Mouse (Mus musculus) urinary bladder, postnatal 10 days (tissue): Measurements from ENCODE around the gene Pdilt.
"Not testable (repeated sequence)": the region's sequence is repeated elsewhere in the genome, so short reads cannot be mapped to it uniquely, and the experiment has no call there.

ENCODE experiments used
- DNase-seq: peaks from one replicate; pipeline ENCODE4 v3.0.0; 2022; ENCODE audit warnings: low spot score

The Pdilt gene

DNA sequence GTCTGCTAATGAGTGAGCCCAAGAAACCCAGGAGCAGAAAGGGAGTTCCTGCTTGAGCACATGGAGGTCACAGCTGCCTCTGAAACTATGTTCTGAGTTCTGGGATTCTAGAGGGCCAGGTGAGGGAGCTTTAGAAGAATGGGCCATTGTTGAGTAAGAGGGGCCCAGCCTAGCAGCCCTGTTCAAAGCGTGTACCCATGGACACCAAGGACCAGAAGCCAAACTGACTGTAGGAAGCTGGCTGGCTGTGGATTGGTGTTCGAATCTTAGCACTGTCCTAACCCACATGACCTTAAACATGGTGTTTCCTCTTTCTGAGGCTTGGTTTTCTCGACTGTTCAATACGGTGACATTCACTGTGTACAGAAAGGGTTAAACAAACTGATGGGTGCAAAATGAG is at the start of gene Pdilt:
Gene Pdilt (minus strand): TSS at position 101 of the 400 bp plus-strand sequence.
- no peak for DNase-seq

- not testable (repeated sequence) for DNase-seq
Measured at GRCm38 (mm10) chr7:119562476-119562875, 39.2 kb upstream of the Pdilt start.

GRCm38 (mm10) chr7:119561441-119561840 is 38.2 kb upstream of the Pdilt start:
- DNase-seq, result no peak

DNA sequence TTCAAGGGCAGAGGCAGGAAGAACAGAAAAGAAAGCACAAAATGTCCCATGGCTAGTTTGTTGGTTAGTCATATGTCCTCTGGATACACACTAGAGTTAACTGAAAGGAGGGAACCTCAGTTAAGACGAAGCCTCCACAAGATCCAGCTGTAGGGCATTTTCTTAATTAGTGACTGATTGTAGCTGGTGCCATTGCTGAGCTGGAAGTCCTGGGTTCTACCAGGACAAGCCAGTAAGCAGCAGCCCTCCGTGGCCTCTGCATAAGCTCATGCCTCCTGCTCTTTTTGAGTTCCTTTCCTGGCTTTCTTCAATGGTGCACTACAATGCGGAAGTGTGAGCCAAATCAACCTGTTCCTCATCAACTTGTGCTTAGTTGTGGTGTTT is 37.2 kb upstream of the Pdilt start:
- no peak for DNase-seq

GRCm38 (mm10) chr7:119559789-119560451 is 36.6 kb upstream of the Pdilt start:
- no peak for DNase-seq

GRCm38 (mm10) chr7:119554040-119554439 is 30.8 kb upstream of the Pdilt start, which contains the start of gene Acsm2:
Gene Acsm2, plus strand, starts transcription at chr7:119554340.
- DNase-seq, result no peak

DNA sequence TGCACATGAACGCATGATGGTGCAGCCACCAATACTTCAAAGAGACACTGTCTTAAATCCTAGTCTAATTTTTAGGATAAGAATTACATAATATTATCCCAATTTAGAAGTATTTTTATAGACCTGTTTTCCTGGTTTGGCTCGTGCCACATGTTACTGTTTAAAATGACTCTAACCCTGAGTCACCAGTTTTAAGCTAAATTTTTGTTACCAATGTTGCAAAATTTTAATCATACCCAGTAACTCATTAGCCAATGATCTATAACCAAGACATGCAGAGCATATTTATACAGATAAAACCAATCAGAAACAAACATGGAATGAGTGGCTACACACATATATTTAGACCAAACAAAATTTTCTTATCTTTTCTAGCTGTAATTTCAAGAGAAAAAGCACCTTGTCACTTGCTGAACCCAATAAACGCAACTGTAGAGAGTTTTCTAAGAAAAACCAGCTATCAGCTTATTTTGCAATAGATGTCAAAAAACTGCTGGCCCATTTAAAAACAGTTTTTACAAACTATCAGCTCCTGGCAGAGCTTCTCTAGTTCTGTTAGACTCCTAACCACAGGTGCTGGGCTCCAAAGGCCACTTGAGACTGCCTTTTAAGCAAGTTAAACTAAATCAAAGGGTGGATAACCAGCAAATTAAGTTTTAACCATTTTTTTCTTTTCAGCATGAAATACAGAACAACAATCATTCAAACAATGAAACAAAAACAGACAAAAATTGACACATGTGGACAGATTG is 27.4 kb upstream of the Pdilt start:
- DNase-seq, result no peak

- no peak for DNase-seq
Measured at GRCm38 (mm10) chr7:119545572-119545971, 22.3 kb upstream of the Pdilt start.

DNA sequence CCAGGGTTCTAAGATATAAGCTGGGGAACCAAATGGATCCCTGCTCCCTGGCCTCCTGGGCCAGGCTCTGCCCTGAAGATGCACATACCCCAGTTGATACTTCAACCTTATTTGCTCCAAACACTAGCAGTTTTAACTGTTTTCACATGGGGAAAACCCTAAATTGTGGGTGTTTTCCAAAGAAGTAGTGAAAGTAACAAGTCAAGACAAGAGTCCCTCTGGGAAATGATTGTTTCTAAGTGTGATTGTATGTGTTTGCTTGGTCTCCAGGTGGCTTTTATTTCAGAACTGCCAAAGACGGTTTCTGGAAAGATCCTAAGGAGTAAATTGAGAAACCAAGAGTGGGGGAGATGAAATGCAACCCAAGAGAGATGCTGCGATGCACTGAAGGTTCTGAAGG is 19.2 kb upstream of the Pdilt start:
- no peak for DNase-seq

- DNase-seq, result no peak
Measured at GRCm38 (mm10) chr7:119534389-119534788, 11.1 kb upstream of the Pdilt start.

GRCm38 (mm10) chr7:119532924-119533323 is 9.6 kb upstream of the Pdilt start:
- no peak for DNase-seq

- DNase-seq, result no peak
Measured at GRCm38 (mm10) chr7:119528617-119529016, 5.3 kb upstream of the Pdilt start.

GRCm38 (mm10) chr7:119527548-119527947 is 4.3 kb upstream of the Pdilt start:
- DNase-seq, result no peak

DNA sequence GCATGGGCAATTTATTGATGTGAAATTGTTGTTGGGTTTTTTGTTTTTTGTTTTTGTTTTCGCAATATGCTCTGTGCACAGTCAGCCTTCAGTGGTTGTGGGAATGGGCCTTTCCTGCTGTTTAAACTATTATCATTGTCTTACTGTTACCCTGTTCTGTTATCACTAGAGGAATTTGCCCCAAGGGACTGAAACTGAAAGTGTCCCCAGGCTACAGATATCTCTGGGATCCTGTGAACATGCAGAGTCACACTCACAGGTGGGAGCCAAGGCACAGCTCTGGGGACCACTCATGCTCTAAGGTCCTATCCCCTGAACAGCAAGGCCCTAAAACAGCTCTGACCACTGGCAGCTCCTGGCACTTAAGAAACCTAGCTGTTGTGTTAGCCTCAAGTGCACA is 3.8 kb upstream of the Pdilt start:
- DNase-seq, result no peak

DNA sequence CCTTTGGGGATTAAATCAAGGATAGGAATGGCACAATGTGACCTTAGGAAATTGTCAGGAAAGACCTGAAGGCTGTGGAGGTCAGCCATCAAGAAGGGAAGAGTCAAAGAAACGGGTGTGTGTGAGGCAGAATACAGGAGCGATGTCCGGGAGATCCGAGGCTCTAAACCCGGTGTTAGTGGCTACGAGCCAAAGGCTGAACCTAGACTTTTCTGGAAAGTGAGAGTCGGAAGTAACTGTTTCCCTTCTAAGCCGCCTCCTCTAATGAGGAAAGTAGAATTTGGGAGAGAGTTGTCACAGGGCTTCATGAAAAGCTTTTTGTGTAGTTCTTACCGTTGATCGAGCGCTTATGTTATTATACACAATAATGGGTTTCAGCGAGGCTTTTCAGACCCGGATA is 3.2 kb upstream of the Pdilt start:
- DNase-seq, result no peak

- DNase-seq, result no peak
Measured at GRCm38 (mm10) chr7:119525881-119526281, 2.6 kb upstream of the Pdilt start.

- DNase-seq, result no peak
Measured at GRCm38 (mm10) chr7:119522385-119522784, 904 bp downstream of the Pdilt start.

- no peak for DNase-seq
Measured at GRCm38 (mm10) chr7:119521816-119522215, 1.5 kb downstream of the Pdilt start.

- DNase-seq, result peak; percentile 23
Measured at GRCm38 (mm10) chr7:119519654-119520053, 3.6 kb downstream of the Pdilt start.

DNA sequence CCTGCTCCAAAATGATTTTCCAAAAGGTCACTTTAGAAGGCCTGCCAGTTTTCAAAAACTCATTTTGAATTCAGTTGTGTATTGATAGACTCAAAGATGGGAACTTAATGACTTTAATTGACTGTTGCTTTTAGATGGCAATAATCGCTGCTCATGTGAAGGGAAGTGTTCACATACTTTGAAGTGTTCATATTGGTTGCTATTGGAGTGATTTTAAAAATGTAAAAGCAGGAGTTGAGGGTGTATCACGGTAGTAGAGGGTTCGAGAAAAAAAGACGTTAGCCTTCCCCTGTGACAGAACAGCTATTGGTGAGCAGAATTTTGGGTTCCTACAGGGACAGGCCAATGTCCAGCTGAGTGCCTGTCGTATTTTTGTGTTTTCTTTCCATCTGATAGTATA is 4.1 kb downstream of the Pdilt start, which contains the start of gene Acsm5:
Gene Acsm5 (plus strand): TSS at position 301 of the 400 bp plus-strand sequence.
- no peak for DNase-seq

- DNase-seq, result no peak
Measured at GRCm38 (mm10) chr7:119516272-119516558, 7.1 kb downstream of the Pdilt start.

DNA sequence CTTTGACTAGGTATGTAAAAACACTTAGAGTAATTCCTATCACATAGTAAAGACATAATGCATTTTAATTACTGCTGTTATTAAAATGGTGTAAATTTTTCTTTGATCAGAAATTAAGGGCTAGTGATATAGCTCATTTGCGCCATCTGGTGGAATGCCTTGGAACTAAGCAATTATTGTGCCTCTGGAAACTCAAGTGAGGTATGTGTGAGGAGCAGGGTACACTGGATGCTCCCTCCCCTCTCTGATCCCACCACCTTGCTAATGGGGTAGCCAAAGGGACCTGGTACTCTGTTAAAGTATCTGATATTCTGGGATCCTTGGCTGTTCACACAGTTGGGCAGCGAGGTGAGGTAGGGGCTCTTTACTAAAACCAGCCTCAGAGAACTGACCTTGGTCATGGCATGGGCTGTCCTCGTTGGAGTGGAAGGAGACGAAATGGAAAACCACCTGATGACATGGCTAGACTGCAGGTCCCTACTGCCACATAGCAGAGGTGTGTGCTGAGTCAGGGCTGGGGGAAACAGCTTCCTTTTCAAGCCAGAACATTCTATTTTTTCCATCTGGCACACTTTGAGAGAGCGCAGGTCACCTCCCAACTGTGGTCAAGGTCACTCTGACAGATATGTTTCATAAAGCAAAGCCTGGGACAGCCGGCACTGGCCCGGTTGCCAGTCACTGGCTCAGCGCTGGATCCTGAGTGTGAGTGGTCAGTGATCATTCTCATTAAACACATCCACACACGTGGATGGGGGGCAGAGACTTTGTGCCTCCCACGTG is 7.6 kb downstream of the Pdilt start:
- no peak for DNase-seq

- no peak for DNase-seq
Measured at GRCm38 (mm10) chr7:119513056-119513455, 10.2 kb downstream of the Pdilt start.
